Mouse (Mus musculus) liver, embryonic 13.5 days (tissue): ENCODE data around the gene Spata32. TPM values are rescaled to one million over a fixed set of nuclear protein-coding genes. Genes with fewer than 3 reads are reported as not detected.

Experiments used
- ATAC-seq: fragments of 200-750 bp; cut with Nextera tagmentation; 2 replicates; pipeline ENCODE4 v1.8.0; 2017; ENCODE audit warnings: low read depth, mild to moderate bottlenecking, moderate number of reproducible peaks, moderate library complexity
- DNase-seq: peaks from one replicate; pipeline ENCODE4 v3.0.0; 2022
- H3K27ac ChIP-seq: fragments of 300-500 bp; sonication (generic); 2 replicates; pipeline ENCODE4 v1.5.1; 2015; ENCODE audit warnings: moderate library complexity, mild to moderate bottlenecking, inconsistent platforms
- H3K27me3 ChIP-seq: fragments of 300-500 bp; sonication (generic); 2 replicates; pipeline ENCODE4 v1.6.1; 2015; ENCODE audit warnings: mild to moderate bottlenecking, inconsistent platforms
- H3K36me3 ChIP-seq: fragments of 300-500 bp; sonication (generic); 2 replicates; pipeline ENCODE4 v1.6.1; 2015; ENCODE audit warnings: mild to moderate bottlenecking, inconsistent platforms
- H3K4me1 ChIP-seq: fragments of 300-500 bp; sonication (generic); replicated peaks from 2 replicates; pipeline ENCODE4 v1.6.1; 2015; ENCODE audit warnings: inconsistent platforms
- H3K4me2 ChIP-seq: fragments of 300-500 bp; sonication (generic); 2 replicates; pipeline ENCODE4 v1.6.1; 2015; ENCODE audit warnings: inconsistent platforms, mild to moderate bottlenecking, moderate library complexity
- H3K4me3 ChIP-seq: fragments of 300-500 bp; sonication (generic); replicated peaks from 2 replicates; pipeline ENCODE4 v1.5.1; 2015; ENCODE audit warnings: mild to moderate bottlenecking, inconsistent platforms
- H3K9ac ChIP-seq: fragments of 300-500 bp; sonication (generic); 2 replicates; pipeline ENCODE4 v1.6.1; 2015; ENCODE audit warnings: mild to moderate bottlenecking, inconsistent platforms
- H3K9me3 ChIP-seq: fragments of 300-500 bp; sonication (generic); replicated peaks from 2 replicates; pipeline ENCODE4 v1.6.1; 2016; ENCODE audit warnings: inconsistent platforms
- WGBS: fragments of 180-500 bp; shearing (Covaris S2); methylation state at CpG from one replicate; pipeline ENCODE4 v1.1.7; 2015; ENCODE audit not compliant: insufficient replicate concordance; 5-methylcytosine and 5-hydroxymethylcytosine counted together
- polyA plus RNA-seq: library from polyadenylated mRNA; unstranded; fragments of >200 nt; fragmentation: Nextera tagmentation; extraction: Ambion mirVana; gene quantifications from 2 replicates; pipeline ENCODE4 v1.2.1, GENCODE M21; 2015

Spata32 gene
- polyA plus RNA-seq, 1 experiment from 2014 or later, result not detected

DNA sequence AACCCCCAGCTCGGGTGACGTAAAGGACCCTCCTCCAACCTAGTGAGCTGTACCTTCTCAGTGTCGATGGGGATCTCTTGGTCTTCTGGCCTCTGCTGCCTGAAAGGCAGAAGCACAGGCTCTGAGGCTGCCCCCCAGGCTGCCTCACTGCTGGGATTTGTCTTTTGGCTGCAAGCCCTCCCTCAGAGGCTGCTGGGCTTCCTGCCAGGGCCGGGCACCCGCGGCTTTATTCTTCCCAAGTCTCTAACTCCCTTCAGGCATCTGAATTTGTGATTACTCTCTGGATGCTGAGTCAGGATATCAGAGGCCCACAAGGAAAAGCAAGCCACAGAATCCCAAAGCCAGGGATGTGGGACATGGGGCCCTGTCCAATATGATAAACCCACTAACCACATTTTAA lies 16.6 kb downstream of the Spata32 start:
- Histone ChIP-seq H3K27me3 (peaks cover 39% of the 10 kb centered on the region), H3K36me3 (no peaks in the 10 kb centered on the region), H3K9ac (no peak overlapping the region), H3K4me2 (no peak overlapping the region), H3K9me3 (no peaks in the 10 kb centered on the region), H3K4me1 (0 out of 2 replicates have a peak, but pooled peaks cover 6% of the 10 kb centered on the region), H3K4me3 (no peak overlapping the region), H3K27ac (no peak overlapping the region)
- WGBS, result 36% methylated on average over 6 of the region's 6 CpGs
- DNase-seq (no peak), ATAC-seq (no peak)

DNA sequence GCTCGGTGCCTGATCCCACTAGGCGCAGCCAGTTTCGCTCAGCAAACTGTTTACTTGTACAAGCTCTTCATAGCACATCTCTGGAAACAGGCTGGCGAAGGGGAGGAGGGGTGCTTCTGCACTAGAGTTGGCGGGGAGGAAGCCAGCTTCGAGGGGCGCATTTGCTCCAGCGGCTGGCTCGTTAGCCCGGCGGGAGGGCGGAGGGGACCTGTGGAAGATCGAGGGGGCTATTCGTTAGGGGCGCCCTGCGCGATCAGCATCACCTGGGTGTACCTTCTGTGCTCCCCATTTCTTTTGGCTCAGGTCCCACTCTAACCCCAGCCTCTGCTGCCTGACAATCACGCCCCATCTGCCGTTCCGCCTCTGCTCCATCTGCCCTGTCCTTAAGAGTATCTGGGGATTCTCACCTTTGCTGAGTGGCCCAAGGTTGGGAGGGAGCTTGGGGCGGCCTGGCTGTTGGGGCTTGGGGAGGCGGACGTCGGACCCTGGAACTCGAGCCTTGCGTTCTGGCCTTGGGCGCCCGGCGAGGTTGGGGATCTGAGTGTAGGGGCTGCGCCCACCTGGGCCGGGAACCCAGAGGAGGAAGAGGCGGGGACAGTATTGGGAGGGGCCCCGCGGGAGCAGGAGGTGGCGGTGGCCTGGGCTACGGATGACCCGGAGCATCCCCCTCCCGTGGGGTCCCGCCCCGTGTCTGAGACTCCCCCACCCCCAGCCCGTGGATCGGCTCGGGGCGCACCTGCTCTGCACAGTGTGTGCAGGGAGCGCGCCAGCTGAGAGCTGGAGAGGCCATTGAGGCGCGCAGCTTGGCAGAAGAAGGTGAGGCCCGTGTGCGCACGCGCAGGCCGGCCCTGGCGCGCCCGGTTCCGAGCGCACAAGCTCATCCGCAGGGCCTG lies 19.1 kb downstream of the Spata32 start:
- Histone ChIP-seq H3K27me3 (peaks cover 51% of the 10 kb centered on the region), H3K4me1 (0 out of 2 replicates have a peak, but pooled peaks cover 6% of the 10 kb centered on the region), H3K36me3 (no peaks in the 10 kb centered on the region), H3K9ac (no peak overlapping the region), H3K4me2 (peak overlapping the region; percentile 46), H3K27ac (no peak overlapping the region), H3K4me3 (peak overlapping the region; percentile 28; the same call in 1 of the 2 replicates), H3K9me3 (no peaks in the 10 kb centered on the region)
- no peak for ATAC-seq
- DNase-seq, result no peak
- 39% methylated on average over 59 of the region's 59 CpGs for WGBS

DNA sequence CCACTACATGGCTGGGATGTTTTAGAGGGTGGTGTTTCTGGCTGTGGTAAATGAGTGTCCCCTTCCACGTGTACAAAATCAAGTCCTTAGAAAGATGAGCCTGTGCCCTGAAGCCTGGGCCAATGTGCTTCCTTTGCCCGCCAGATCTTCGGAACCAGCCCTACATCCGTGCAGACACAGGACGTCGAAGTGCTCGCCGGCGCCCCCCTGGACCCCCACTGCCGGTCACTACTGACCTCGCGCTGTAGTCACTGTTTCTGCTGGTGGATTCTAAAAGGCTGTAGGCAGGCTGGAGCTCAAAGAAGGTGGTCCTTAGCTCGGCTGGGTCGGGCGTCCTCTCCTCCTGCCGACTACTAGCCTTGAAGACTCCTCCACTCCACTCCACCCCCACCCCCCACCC lies 19.9 kb downstream of the Spata32 start:
- Histone ChIP-seq H3K9ac (no peak overlapping the region), H3K4me1 (0 out of 2 replicates have a peak, but pooled peaks cover 6% of the 10 kb centered on the region), H3K4me2 (no peak overlapping the region), H3K27ac (no peak overlapping the region), H3K27me3 (peaks cover 58% of the 10 kb centered on the region), H3K36me3 (no peaks in the 10 kb centered on the region), H3K9me3 (no peaks in the 10 kb centered on the region), H3K4me3 (no peak overlapping the region)
- DNase-seq, result no peak
- 66% methylated on average over 16 of the region's 16 CpGs for WGBS
- no peak for ATAC-seq

DNA sequence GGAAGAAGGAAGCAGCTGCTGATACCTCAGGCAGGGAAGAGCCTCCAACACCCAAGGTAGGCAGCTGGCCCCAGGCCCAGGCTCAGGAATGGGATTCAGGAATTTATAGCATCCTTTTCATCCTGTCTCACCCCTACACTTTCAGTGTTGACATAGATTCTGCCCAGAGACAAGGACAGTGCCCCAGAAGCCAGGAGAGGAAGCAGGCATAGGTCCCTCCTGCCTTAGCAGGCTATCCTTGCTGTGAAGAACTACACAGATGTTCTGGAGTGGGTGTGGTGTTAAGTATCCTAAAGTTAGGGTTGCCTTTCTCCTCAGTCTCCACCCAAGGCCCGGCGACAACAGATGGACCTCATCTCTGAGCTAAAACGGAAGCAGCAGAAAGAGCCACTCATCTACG lies 20.9 kb downstream of the Spata32 start:
- 0 out of 2 replicates have a peak, but pooled peaks cover 6% of the 10 kb centered on the region for H3K4me1 ChIP-seq
- DNase-seq (no peak), ATAC-seq (no peak)
- WGBS, result 88% methylated on average over 4 of the region's 4 CpGs
- no peaks in the 10 kb centered on the region for H3K9me3 ChIP-seq
- no peak overlapping the region for H3K4me2 ChIP-seq
- H3K4me3 ChIP-seq, result no peak overlapping the region
- H3K36me3 ChIP-seq, result no peaks in the 10 kb centered on the region
- H3K27ac ChIP-seq, result no peak overlapping the region
- H3K27me3 ChIP-seq, result peaks cover 68% of the 10 kb centered on the region
- H3K9ac ChIP-seq, result no peak overlapping the region

DNA sequence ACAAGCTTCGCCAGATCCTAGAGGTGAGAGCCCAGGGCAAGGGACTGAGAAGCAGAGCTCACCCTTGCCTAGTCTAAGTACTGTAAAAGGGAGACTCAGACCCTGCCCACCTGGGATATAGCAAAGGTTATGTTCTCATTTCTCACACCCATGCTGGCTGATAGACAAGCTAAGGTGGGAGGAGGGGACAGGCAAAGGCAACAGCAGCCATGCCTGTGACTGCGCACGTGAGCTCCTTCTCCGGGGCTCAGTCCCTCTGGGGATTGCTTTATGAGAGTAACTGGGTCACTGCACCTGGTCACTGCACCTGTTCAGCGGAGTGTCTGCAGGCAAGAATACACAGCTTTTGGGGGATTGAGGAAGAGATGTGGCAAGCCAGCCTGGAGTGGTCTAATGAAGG lies 22.6 kb downstream of the Spata32 start:
- H3K27me3 ChIP-seq, result peaks cover 68% of the 10 kb centered on the region
- no peak for ATAC-seq
- 83% methylated on average over 5 of the region's 5 CpGs for WGBS

DNA sequence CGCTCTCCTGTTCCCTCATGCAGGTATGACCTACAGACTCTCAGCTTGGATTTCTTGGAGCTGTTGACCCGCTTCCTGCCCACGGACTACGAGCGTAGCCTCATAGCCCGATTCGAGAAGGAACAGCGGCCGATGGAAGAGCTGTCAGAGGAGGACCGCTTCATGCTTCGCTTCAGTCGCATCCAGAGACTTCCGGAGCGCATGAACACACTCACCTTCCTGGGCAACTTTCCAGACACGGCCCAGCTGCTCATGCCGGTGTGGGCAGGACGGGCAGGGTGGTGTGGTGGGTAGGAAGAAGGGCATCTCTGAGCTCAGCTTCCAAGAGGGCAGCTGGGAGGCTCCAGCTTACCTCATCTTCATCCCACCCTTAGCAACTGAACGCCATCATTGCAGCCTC lies 23.0 kb downstream of the Spata32 start:
- ATAC-seq, result no peak
- H3K4me3 ChIP-seq, result no peak overlapping the region
- 79% methylated on average over 18 of the region's 18 CpGs for WGBS

More for the DNA sequence above, 22.6 kb downstream of the Spata32 start:
- H3K4me1 ChIP-seq, result 0 out of 2 replicates have a peak, but pooled peaks cover 6% of the 10 kb centered on the region
- H3K27ac ChIP-seq, result no peak overlapping the region
- H3K4me3 ChIP-seq, result no peak overlapping the region
- DNase-seq, result no peak
- no peak overlapping the region for H3K9ac ChIP-seq
- no peak overlapping the region for H3K4me2 ChIP-seq
- H3K9me3 ChIP-seq, result no peaks in the 10 kb centered on the region
- no peaks in the 10 kb centered on the region for H3K36me3 ChIP-seq

DNA sequence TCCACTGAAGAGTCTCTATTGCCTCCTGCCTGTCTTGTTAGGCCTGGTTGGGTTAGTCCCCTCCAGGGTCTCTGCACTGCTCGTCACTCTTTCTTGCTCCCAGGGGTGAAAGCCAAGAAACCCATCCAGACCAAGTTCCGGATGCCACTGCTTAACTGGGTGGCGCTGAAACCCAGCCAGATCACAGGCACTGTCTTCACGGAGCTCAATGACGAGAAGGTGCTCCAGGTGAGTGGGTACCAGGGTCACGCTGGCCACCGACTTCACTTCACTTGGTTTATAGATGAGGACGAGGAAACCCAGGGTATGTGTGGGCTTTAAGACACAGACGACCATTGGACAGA lies 24.4 kb downstream of the Spata32 start:
- peaks cover 51% of the 10 kb centered on the region for H3K27me3 ChIP-seq
- WGBS, result 66% methylated on average over 9 of the region's 9 CpGs
- DNase-seq, result no peak

More for the DNA sequence above, 23.0 kb downstream of the Spata32 start:
- Histone ChIP-seq H3K9ac (no peak overlapping the region), H3K36me3 (no peaks in the 10 kb centered on the region), H3K27ac (no peak overlapping the region), H3K9me3 (no peaks in the 10 kb centered on the region), H3K27me3 (peaks cover 66% of the 10 kb centered on the region), H3K4me1 (0 out of 2 replicates have a peak, but pooled peaks cover 6% of the 10 kb centered on the region), H3K4me2 (no peak overlapping the region)
- no peak for DNase-seq

DNA sequence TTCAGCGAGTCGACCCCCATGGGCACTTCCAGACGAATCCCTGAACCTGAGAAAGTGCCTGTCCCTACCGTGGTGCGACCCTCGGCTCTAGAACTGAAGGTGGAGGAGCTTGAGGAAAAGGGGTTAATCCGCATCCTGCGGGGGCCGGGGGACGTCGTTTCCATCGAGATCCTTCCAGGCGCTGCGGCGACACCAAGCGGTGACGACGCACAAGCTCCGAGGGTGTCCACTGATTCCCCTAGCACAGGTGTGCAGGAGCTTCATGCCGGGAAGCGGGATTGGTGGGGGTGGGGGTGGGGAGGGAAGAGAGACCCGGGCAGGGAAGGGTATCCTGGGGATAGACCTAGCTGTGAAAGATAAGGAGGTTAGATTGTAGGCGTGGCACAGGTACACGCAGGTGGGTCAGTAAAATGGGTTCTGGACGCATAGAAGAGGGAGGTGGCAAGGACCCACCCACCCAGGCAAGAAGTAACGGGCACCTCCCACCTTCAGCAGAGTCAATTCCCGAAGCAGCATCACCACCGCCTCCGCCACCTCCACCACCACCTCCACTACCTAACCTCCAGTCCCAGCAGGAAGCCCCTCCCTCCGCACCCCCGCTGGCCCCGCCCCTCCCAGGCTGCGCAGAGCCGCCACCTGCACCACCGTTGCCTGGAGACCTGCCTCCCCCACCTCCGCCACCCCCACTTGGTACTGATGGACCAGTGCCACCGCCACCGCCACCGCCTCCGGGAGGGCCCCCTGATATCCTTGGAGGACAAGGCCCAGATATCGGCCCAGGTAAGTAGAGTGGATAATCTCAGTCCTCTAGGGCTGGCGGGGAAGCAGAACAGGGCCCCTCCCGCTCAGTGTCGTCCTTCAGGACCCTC lies 25.0 kb downstream of the Spata32 start:
- no peak for DNase-seq
- no peak overlapping the region for H3K4me2 ChIP-seq
- H3K9ac ChIP-seq, result no peak overlapping the region
- peaks cover 45% of the 10 kb centered on the region for H3K27me3 ChIP-seq
- no peaks in the 10 kb centered on the region for H3K9me3 ChIP-seq
- no peaks in the 10 kb centered on the region for H3K36me3 ChIP-seq
- no peaks in the 10 kb centered on the region for H3K4me1 ChIP-seq
- no peak overlapping the region for H3K4me3 ChIP-seq
- H3K27ac ChIP-seq, result no peak overlapping the region
- no peak for ATAC-seq
- WGBS, result 60% methylated on average over 44 of the region's 44 CpGs

More for the DNA sequence above, 24.4 kb downstream of the Spata32 start:
- Histone ChIP-seq H3K4me3 (no peak overlapping the region), H3K4me2 (no peak overlapping the region), H3K36me3 (no peaks in the 10 kb centered on the region), H3K27ac (no peak overlapping the region), H3K9ac (no peak overlapping the region), H3K9me3 (no peaks in the 10 kb centered on the region), H3K4me1 (0 out of 2 replicates have a peak, but pooled peaks cover 1% of the 10 kb centered on the region)
- ATAC-seq, result no peak

DNA sequence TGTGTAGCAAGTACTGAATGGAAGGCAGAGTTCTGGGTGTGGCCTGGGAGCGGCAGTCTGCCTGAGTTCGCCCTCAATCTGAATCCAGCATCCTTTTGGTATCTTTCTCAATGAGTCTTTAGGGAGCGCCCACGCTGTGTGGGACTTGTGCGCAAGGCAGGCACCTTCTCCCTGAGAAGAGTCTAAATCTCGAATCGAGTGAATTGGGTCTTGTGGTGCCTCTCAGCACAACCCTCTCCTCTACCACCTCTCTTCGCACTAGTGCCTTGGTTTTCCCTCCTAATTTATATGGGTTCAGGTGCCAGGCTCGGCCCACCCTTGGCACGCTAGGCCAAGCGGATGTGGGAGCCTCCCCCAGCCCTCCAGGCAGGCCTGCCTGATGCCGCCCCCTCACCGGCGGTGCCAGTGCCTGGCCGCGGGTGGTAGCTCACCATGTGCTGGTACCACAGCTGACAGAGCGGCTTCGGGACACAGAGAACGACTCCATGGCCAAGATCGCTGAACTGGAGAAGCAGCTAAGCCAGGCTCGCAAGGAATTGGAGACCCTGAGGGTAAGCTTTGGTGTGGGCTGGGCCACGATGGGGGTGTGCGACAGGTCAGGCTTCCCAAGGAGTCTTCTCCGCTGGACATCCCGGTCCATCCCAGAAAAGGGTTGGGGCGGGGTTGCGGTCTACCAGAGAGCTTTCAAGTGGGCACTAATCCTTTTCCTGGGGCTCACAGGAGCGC lies 25.8 kb downstream of the Spata32 start:
- Histone ChIP-seq H3K27me3 (peaks cover 40% of the 10 kb centered on the region), H3K36me3 (no peaks in the 10 kb centered on the region), H3K9me3 (no peaks in the 10 kb centered on the region), H3K4me2 (no peak overlapping the region), H3K27ac (no peak overlapping the region), H3K4me1 (no peaks in the 10 kb centered on the region), H3K4me3 (no peak overlapping the region), H3K9ac (no peak overlapping the region)
- DNase-seq, result no peak
- WGBS, result 70% methylated on average over 28 of the region's 28 CpGs
- no peak for ATAC-seq

DNA sequence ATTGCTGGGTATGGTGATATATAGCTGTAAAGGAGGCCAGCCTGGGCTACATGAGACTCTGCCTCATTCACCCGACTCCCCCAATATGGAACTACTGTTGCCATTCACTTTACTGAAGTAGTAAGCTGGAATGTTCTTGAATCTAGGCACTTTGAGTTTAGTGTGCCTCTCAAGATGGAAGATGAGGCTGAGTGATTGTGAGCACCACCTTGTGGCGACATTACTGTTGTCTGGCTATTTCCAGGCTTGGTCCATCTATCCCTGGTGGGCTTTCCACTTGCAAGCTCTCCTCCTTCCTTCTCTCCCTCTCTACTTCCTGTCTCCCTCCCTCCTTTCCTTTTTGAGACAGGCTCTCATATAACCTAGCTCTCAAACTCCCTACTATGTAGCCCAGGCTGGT lies 33.3 kb downstream of the Spata32 start:
- ATAC-seq (no peak), DNase-seq (no peak)
- no peaks in the 10 kb centered on the region for H3K27me3 ChIP-seq

DNA sequence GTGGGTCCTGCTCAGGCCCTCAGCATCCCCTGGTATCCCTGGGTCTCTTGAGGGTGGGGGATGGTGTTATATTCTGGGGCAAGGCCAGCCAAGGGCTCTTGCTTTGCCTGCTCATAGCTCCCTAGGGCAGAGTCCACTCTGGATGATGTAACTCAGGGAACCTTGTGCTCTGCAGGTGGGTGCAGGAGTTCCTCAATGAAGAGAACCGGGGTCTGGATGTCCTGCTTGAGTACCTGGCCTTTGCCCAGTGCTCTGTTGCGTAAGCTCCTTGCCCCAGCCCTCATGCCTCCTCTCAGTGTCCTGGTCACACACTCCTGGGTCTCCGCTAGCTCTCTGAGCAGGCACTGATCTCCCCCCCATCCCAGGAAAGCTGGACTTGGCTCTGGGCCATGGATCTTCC lies 36.3 kb downstream of the Spata32 start:
- H3K27me3 ChIP-seq, result no peaks in the 10 kb centered on the region
- no peak for ATAC-seq

More for the DNA sequence above, 33.3 kb downstream of the Spata32 start:
- Histone ChIP-seq H3K9me3 (no peaks in the 10 kb centered on the region), H3K4me2 (no peak overlapping the region), H3K36me3 (no peaks in the 10 kb centered on the region), H3K4me1 (no peaks in the 10 kb centered on the region), H3K4me3 (no peak overlapping the region), H3K9ac (no peak overlapping the region), H3K27ac (no peak overlapping the region)
- WGBS, result 40% methylated on average over 2 of the region's 2 CpGs

More for the DNA sequence above, 36.3 kb downstream of the Spata32 start:
- Histone ChIP-seq H3K36me3 (no peaks in the 10 kb centered on the region), H3K9me3 (no peaks in the 10 kb centered on the region), H3K4me2 (no peak overlapping the region), H3K27ac (no peak overlapping the region), H3K4me3 (no peak overlapping the region), H3K9ac (no peak overlapping the region), H3K4me1 (peaks cover 14% of the 10 kb centered on the region)
- no peak for DNase-seq
- WGBS, result 63% methylated on average over 3 of the region's 3 CpGs
